Mouse (Mus musculus) layer of hippocampus, postnatal 14 days (tissue): Measurements from ENCODE around the gene Rasa2. TPM values are rescaled to one million over a fixed set of nuclear protein-coding genes. Genes with fewer than 3 reads are reported as not detected.

Experiments used
- total RNA-seq, 2 experiments: library from RNA; stranded (reverse); gene quantifications; 2 replicates each; pipeline ENCODE4 v1.2.3; 2021

Rasa2 gene
- total RNA-seq, 2 experiments from 2014 or later: 27.6 to 28.6 TPM

Other genes with a start within 250 kb of the Rasa2 start
- gene Rnf7, start 152.9 kb downstream of the Rasa2 start, total RNA-seq: 10 to 100 TPM; 46.2 to 54.1 TPM
- under 1 TPM; 0.38 to 0.81 TPM for gene Gm28729, start 106.4 kb downstream of the Rasa2 start, total RNA-seq
- gene Zbtb38, start 121.2 kb upstream of the Rasa2 start, total RNA-seq: 10 to 100 TPM; 42.4 to 45.3 TPM